Mouse (Mus musculus): ENCODE results near the gene Dexi.

Gene Dexi

GRCm38 (mm10) chr16:10542698-10543365 lies at the start of gene Dexi:
TSS of gene Dexi (minus strand) at chr16:10543054.
- DNase-seq, result peak; percentile 98

- DNase-seq, result no peak
Measured at GRCm38 (mm10) chr16:10586546-10586945, 43.7 kb upstream of the Dexi start.

GRCm38 (mm10) chr16:10585165-10585564 lies 42.3 kb upstream of the Dexi start:
- no peak for DNase-seq

DNA sequence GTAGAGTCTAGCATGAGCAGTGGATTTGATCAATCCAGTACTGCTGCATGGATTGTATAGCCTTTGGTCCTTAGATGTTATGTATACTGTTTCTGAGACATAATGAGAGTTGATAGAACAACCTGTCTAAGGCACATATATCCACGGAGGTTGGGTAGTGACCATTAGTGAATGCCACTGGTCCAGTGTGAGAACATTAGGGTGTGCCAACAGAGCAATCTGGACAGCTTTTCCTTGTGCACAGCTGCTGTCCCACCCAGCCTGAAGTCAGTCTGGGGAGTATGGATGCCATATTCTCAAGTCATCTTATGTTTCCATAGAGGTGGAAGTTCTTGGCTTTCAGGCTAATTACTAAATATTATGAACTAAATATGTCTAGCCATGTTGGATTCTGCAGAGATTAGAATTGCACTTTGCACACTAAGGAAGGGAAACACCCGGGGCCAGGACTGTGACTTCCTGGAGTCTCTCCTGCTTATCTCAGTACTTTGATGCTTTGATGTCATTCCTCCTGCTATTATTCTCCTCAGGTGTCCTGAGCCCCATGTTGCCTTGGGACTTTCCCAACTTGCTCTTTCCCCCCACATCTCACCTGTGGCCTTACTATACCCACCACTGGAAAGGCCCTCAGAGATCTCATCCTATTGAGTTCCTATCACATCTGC lies 38.5 kb upstream of the Dexi start:
- DNase-seq, result no peak

GRCm38 (mm10) chr16:10578376-10578775 lies 35.5 kb upstream of the Dexi start:
- no peak for DNase-seq

DNA sequence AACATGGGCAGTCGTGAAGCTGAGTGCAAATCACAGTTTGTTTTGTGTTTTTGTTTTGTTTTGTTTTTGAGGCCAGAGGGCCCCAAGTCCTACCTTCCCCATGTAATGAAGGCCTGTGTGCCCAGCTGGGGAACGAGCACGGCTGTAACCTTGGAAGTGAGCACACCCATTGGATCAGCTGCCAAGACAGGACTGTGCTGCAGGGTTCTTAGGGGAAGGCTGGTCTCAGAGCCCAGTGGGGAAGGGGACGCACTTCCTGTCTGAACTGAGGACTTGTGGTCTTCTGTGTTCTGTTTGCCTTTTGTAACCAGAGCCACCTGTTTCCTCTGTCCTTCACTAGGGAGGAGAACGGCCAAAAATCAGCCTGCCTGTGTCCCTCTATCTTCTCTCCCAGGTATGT lies 34.7 kb upstream of the Dexi start:
- DNase-seq, result no peak

GRCm38 (mm10) chr16:10575915-10576314 lies 33.1 kb upstream of the Dexi start:
- no peak for DNase-seq

GRCm38 (mm10) chr16:10574936-10575335 lies 32.1 kb upstream of the Dexi start:
- DNase-seq, result no peak

DNA sequence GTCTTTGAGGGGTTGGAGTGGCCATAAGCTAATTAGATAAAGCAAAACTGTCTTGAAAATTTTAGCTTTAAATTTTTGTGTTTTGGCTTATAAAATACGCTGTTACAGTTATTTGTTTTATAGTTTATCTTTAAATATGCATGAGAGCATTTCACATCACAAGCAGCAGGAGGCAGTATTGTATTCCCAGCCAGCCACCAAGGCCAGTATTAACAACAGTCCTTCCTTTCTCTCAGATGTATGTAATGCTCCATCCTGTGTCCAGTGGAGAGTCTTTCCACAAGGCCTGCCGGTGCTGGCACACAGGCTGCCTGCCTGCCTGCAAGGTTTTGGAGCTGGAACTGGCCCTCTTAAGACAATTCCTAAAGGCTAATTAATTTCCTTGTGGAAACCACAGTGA lies 29.0 kb upstream of the Dexi start:
- no peak for DNase-seq

- peak; percentile 25 for DNase-seq
Measured at GRCm38 (mm10) chr16:10570708-10571107, 27.9 kb upstream of the Dexi start.

DNA sequence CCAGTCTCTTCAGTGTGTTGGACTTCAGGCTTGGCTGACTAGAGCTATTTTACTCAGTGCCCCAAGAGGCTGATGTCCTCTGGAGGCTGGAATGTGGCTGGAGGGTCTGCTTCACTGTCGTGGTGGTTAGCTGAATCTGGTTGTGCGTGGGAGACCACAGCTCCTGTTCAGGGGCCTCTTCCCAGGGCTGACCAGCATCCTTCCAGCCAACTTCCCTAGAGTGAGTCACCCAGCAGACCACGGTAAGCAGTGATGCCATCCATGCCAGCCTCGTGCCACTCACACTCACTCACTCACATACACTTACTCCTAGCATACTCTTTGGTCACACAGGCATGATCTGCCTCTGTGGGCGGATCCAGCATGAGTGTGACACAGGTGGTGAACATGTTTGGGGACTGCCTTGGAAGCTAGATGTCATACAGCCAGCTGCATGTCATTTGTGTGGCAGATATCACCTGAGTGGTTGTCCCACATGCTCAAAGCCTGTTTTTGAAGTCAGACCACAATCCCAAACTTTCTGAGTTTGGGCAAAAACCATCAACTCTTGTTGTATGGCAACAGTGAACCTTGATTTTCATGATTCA lies 27.0 kb upstream of the Dexi start:
- DNase-seq, result no peak

GRCm38 (mm10) chr16:10567153-10567552 lies 24.3 kb upstream of the Dexi start:
- DNase-seq, result no peak

DNA sequence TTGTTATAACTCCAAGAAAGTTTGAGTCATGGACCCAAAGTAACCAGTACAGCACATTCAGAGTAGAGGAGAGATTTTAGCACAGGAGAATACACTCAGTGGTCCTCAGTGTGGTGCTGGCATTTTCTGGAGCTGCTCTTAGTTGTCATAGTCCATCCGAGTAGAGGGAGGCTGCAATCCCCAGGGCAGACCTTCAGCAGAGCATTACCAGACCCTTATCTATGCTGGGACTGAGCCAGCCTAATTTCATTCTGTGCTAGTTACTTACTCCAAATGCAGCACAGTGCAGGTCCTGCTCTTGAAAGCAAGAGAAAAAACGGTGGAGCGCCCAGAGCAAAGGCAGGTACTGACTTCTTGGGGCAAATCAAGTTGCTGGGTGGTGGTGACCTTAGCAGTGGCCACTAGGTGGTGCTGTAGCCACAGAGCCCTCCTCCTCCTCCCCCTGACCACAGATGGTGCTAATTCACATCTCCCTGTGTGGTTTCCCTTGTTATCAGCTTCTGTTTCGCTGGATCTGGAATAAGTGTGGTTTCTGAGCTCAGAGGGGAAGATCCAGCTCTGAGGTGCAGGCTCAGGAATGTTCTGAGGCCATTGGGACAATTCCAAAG lies 22.5 kb upstream of the Dexi start:
- peak; percentile 36 for DNase-seq

DNA sequence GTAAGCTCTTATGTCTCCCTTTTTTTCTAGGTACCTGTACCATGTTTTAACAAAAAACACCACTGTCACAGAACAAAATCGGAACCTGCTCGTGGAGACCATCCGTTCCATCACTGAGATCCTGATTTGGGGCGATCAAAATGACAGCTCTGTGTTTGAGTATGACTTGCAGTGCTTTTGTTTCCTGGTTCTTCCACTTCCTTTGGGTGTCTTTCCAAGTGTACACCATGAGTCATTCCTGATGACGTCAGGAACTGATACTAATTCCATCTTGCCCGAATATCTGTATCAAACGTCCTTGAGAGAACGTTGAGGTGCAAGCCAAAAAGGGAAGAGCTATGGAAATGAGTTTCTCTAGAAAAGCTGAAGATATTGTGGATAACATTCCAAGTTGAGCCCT lies 17.1 kb upstream of the Dexi start:
- DNase-seq, result no peak

GRCm38 (mm10) chr16:10553858-10554257 lies 11.0 kb upstream of the Dexi start:
- no peak for DNase-seq

GRCm38 (mm10) chr16:10551592-10551991 lies 8.7 kb upstream of the Dexi start:
- no peak for DNase-seq

DNA sequence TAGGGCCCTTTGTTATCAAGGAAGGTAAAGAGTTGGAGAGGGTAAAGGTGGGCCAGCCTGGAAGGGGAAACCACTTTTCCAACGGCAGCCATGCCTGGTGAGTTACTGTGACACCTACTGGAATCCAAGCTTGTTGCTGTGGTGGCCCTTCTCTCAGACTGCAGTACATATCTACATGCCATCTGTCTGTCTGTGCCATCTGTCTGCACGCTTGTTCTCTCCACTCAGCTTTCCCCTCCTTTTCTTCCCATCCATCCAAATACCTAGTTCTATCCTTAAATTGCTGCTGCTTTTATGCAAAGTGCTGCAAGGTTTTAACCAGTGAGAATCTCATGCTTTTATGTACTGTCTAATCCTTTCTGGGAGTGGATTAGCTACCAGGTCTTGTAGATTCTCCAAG lies 6.7 kb upstream of the Dexi start:
- no peak for DNase-seq

DNA sequence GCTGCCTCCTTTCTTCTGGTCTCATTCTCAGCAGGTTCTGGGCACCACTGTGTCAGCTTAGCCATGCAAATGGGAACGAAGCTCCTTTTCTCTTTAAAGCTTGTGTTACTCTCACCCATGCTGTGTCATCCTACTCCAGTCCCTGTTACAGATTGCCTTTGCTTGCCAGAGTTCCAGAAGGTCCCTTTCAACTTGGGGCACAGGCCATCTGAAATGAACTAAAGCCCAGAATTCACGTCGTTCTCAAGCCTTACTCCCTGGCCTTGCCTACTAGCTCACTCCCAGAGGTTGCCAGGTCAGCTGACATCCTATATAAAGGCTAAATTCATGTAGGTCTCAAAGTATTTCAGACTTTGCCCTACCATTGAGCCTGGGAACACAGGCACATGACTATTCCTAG lies 6.1 kb upstream of the Dexi start:
- no peak for DNase-seq

DNA sequence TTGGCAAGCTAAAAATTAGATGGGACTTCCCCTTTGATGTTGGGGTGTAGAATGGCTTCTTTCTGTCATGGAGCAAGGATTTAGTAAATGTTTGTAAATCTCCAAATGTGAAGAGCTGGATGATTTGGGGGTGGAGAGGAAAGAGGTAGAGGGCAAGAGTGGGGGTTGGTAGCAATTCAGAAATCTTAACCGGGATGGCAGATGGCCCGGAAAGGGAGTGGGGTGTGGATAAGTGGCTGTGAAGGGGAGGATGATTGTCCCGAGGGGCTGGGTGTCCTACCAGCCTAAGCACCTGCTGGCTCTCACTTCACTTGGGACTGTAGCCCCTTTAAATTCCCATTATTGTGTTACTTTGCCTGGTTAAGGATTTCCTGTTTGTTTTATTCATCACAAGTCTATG lies 4.0 kb upstream of the Dexi start:
- DNase-seq, result no peak

DNA sequence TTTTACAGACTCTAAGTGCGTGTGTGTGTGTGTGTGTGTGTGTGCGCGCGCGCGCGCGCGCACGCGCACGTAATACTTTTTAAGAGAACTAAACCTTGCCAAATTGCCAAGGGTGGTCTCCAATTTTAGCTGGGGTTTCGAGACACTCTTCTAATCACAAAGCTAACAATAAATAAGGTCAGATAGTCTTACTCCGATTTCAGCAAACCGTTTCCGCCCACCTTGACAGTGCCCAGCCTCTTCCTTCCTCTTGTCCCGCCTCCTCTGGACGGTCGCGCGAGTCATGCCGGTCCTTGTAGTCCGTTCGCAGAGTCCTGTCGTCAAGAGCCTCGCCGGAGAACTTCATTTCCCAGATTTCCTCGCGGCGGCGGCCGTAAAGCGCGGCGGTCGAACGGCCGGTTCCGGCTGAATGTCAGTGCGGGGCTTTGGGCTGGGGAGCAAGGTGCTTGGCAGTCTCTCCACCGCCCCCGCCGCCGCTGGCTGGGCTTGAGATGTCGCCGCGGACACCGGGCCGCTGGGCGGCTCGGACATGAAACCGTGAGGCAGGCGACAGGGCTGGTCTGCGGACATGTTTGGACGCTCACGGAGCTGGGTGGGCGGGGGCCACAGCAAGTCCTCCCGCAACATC lies 2.3 kb upstream of the Dexi start, which contains the start of gene Clec16a:
Gene Clec16a (plus strand): TSS at position 345 of the 628 bp plus-strand sequence.
- peak; percentile 97 for DNase-seq

GRCm38 (mm10) chr16:10542266-10542665 lies 588 bp downstream of the Dexi start:
- peak; percentile 31 for DNase-seq

GRCm38 (mm10) chr16:10541598-10541930 lies 1.3 kb downstream of the Dexi start:
- DNase-seq, result peak; percentile 34

DNA sequence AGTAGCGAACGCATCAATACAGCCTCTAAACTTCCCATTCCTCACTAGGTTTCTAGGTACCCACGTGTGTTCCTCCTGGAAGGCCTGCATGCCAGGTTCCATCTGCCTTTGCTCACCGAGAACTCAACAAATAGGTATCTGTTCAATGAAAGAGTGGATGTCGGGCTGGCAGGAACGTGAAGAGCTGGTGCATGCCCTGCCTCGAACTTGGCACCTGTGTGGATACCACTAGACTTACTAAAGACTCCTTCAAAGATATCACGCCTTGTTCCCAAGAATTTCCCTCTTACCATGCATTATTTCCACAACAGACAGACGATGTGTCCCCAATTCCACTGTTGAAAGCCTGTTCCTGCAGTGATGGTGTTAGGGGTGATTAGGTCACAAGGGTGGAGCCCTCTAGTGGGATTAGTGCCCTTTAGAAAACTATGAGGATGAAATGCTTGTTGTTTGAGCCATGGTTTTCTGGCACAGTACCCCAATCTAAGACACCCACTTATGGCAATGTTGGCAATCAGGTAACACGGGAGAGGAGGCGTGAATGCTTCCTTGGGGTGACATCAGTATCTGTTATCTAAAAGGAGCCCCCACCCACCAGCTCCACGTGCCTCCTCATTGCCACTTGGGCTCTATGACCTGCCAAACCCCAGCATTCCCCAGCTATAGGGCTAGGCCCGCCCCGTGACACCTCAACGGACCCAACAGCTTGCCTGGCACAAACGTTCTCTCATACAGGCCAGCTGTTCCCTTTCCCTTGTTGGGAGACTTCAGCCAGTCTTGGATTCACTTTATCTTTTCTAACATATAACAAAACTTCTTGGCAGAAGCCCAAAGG lies 1.9 kb downstream of the Dexi start:
- DNase-seq, result no peak
